Mouse (Mus musculus) heart, adult 8-10 months (tissue): ENCODE measurements around the gene Olfr985. TPM values are rescaled to one million over a fixed set of nuclear protein-coding genes. Genes with fewer than 3 reads are reported as not detected.

Experiments
- DNase-seq: peaks from one replicate; pipeline ENCODE4 v3.0.0; 2022; ENCODE audit warnings: low spot score
- total RNA-seq, 4 experiments: library from RNA; stranded (reverse); gene quantifications; 2 replicates each; pipeline ENCODE4 v1.2.4; 2022

The Olfr985 gene
- total RNA-seq: not detected

- no peak for DNase-seq
Measured at GRCm38 (mm10) chr9:40130084-40130483, at the start of gene Olfr985. Gene Olfr985 (minus strand): TSS chr9:40130184.

GRCm38 (mm10) chr9:40177017-40177416 is 47.0 kb upstream of the Olfr985 start:
- no peak for DNase-seq

- peak; percentile 14 for DNase-seq
Measured at GRCm38 (mm10) chr9:40166446-40166845, 36.5 kb upstream of the Olfr985 start.

- no peak for DNase-seq
Measured at GRCm38 (mm10) chr9:40155118-40155644, 25.2 kb upstream of the Olfr985 start.

- no peak for DNase-seq
Measured at GRCm38 (mm10) chr9:40141544-40141943, 11.6 kb upstream of the Olfr985 start.

- no peak for DNase-seq
Measured at GRCm38 (mm10) chr9:40139484-40139883, 9.5 kb upstream of the Olfr985 start.

- no peak for DNase-seq
Measured at GRCm38 (mm10) chr9:40136987-40137688, 7.2 kb upstream of the Olfr985 start.

- DNase-seq: no peak
Measured at GRCm38 (mm10) chr9:40130556-40130955, 572 bp upstream of the Olfr985 start.

GRCm38 (mm10) chr9:40117287-40117659 is 12.7 kb downstream of the Olfr985 start:
- no peak for DNase-seq

GRCm38 (mm10) chr9:40116645-40117286 is 13.2 kb downstream of the Olfr985 start:
- DNase-seq: peak; percentile 53

- no peak for DNase-seq
Measured at GRCm38 (mm10) chr9:40114106-40114505, 15.9 kb downstream of the Olfr985 start, which contains the start of gene Olfr984. Gene Olfr984 (minus strand): TSS chr9:40114206.

- DNase-seq: no peak
Measured at GRCm38 (mm10) chr9:40094769-40095168, 35.2 kb downstream of the Olfr985 start.

- DNase-seq: no peak
Measured at GRCm38 (mm10) chr9:40093495-40093894, 36.5 kb downstream of the Olfr985 start, which contains the start of gene Olfr983. Gene Olfr983 (minus strand): TSS chr9:40093595.

Other genes with a start within 250 kb of the Olfr985 start
- not detected for gene Olfr229, start 222.8 kb downstream of the Olfr985 start, total RNA-seq
- not detected for gene Olfr974, start 192.7 kb downstream of the Olfr985 start, total RNA-seq
- gene Olfr975, start 178.1 kb downstream of the Olfr985 start, total RNA-seq: not detected
- gene Olfr976, start 169.1 kb downstream of the Olfr985 start, total RNA-seq: not detected
- gene Olfr978, start 138.1 kb downstream of the Olfr985 start, total RNA-seq: not detected
- gene Olfr979, start 126.7 kb downstream of the Olfr985 start, total RNA-seq: not detected
- not detected for gene Olfr980, start 120.6 kb downstream of the Olfr985 start, total RNA-seq
- gene Olfr981, start 108.7 kb downstream of the Olfr985 start, total RNA-seq: not detected
- gene Olfr982, start 56.4 kb downstream of the Olfr985 start, total RNA-seq: not detected
- not detected for gene Olfr983, start 36.6 kb downstream of the Olfr985 start, total RNA-seq
- not detected for gene Olfr984, start 16.0 kb downstream of the Olfr985 start, total RNA-seq
- not detected for gene Tmem225, start 17.9 kb upstream of the Olfr985 start, total RNA-seq
- gene Olfr986, start 50.7 kb upstream of the Olfr985 start, total RNA-seq: not detected
- gene Zfp202, start 62.1 kb upstream of the Olfr985 start, total RNA-seq: 1 to 10 TPM; 2.4 to 3.1 (median 2.6) TPM
- 1 to 10 TPM in 1 of 4 experiments, under 1 TPM in 3; 0.57 to 1.4 (median 0.74) TPM for gene Scn3b, start 139.0 kb upstream of the Olfr985 start, total RNA-seq